Mouse (Mus musculus) ES-Bruce4 (cell line): ENCODE data around the gene Casp9. TPM values are rescaled to one million over a fixed set of nuclear protein-coding genes. Genes with fewer than 3 reads are reported as not detected.

Experiments used
- H3K27ac ChIP-seq: 2 replicates; pipeline ENCODE4 v1.5.1; 2012; ENCODE audit warnings: low read length, inconsistent platforms; ENCODE audit not compliant: insufficient read depth
- H3K27me3 ChIP-seq: 2 replicates; pipeline ENCODE4 v1.6.1; 2012; ENCODE audit warnings: mild to moderate bottlenecking, low read length, inconsistent platforms; ENCODE audit not compliant: control insufficient read depth, poor library complexity, insufficient read depth, severe bottlenecking
- H3K36me3 ChIP-seq: 2 replicates; pipeline ENCODE4 v1.6.1; 2012; ENCODE audit warnings: inconsistent platforms, mild to moderate bottlenecking, low read length, moderate library complexity; ENCODE audit not compliant: control insufficient read depth, poor library complexity, insufficient read depth, severe bottlenecking
- H3K4me1 ChIP-seq: one replicate; pipeline ENCODE4 v1.8.1; 2011; ENCODE audit warnings: low read length; ENCODE audit not compliant: control insufficient read depth, insufficient read depth
- H3K4me3 ChIP-seq: 2 replicates; pipeline ENCODE4 v1.5.1; 2011; ENCODE audit warnings: low read depth, mild to moderate bottlenecking, low read length
- H3K9ac ChIP-seq: 2 replicates; pipeline ENCODE4 v1.6.1; 2012; ENCODE audit warnings: low read depth, mild to moderate bottlenecking, inconsistent platforms; ENCODE audit not compliant: poor library complexity, severe bottlenecking
- H3K9me3 ChIP-seq: replicated peaks from 2 replicates; pipeline ENCODE4 v1.6.1; 2012; ENCODE audit warnings: mild to moderate bottlenecking, low read length, inconsistent platforms; ENCODE audit not compliant: control insufficient read depth, poor library complexity, insufficient read depth, severe bottlenecking
- CTCF ChIP-seq: IDR thresholded peaks from one replicate; pipeline ENCODE4 v1.8.1; 2011; ENCODE audit warnings: low read depth, low read length
- EP300 ChIP-seq: IDR thresholded peaks from 2 replicates; pipeline ENCODE4 v1.6.1; 2011; ENCODE audit warnings: low read depth, low read length; ENCODE audit not compliant: insufficient read depth
- POLR2A ChIP-seq: IDR thresholded peaks from one replicate; pipeline ENCODE4 v1.8.1; 2011; ENCODE audit warnings: low read length; ENCODE audit not compliant: insufficient read depth
- polyA plus RNA-seq: library from polyadenylated mRNA; stranded (reverse); fragments of >200 nt; gene quantifications from 2 replicates; pipeline ENCODE4 v1.2.4, GENCODE M21; 2011; ENCODE audit warnings: low read depth; ENCODE audit not compliant: missing spikeins, insufficient read depth, insufficient read length

The Casp9 gene
- polyA plus RNA-seq, 1 experiment = 17.6 TPM

GRCm38 (mm10) chr4:141752076-141752421 lies 41.4 kb upstream of the Casp9 start:
- Histone ChIP-seq H3K9ac (no peak overlapping the region), H3K4me1 (peaks cover 2% of the 10 kb centered on the region), H3K36me3 (no peaks in the 10 kb centered on the region), H3K4me3 (no peak overlapping the region), H3K9me3 (no peaks in the 10 kb centered on the region), H3K27ac (no peak overlapping the region), H3K27me3 (no peaks in the 10 kb centered on the region)
- TF ChIP-seq POLR2A (no peak), CTCF (no peak), EP300 (no peak)

- Histone ChIP-seq H3K4me3 (no peak overlapping the region), H3K27me3 (no peaks in the 10 kb centered on the region), H3K9ac (no peak overlapping the region), H3K36me3 (no peaks in the 10 kb centered on the region), H3K27ac (no peak overlapping the region), H3K9me3 (no peaks in the 10 kb centered on the region), H3K4me1 (no peaks in the 10 kb centered on the region)
- TF ChIP-seq CTCF (no peak), POLR2A (no peak), EP300 (no peak)
These were observed 38.0 kb upstream of the Casp9 start for GRCm38 (mm10) chr4:141755375-141755930.

GRCm38 (mm10) chr4:141757124-141757523 lies 36.3 kb upstream of the Casp9 start:
- H3K9ac ChIP-seq = no peak overlapping the region
- no peaks in the 10 kb centered on the region for H3K4me1 ChIP-seq
- no peaks in the 10 kb centered on the region for H3K9me3 ChIP-seq
- H3K36me3 ChIP-seq = no peaks in the 10 kb centered on the region
- no peak overlapping the region for H3K27ac ChIP-seq
- no peak overlapping the region for H3K4me3 ChIP-seq
- TF ChIP-seq CTCF (no peak), EP300 (no peak), POLR2A (no peak)
- no peaks in the 10 kb centered on the region for H3K27me3 ChIP-seq

GRCm38 (mm10) chr4:141758874-141759542 lies 34.4 kb upstream of the Casp9 start:
- Histone ChIP-seq H3K9ac (no peak overlapping the region), H3K9me3 (no peaks in the 10 kb centered on the region), H3K4me1 (no peaks in the 10 kb centered on the region), H3K36me3 (no peaks in the 10 kb centered on the region), H3K27me3 (no peaks in the 10 kb centered on the region), H3K27ac (no peak overlapping the region), H3K4me3 (no peak overlapping the region)
- no peak for TF ChIP-seq CTCF
- no peak for TF ChIP-seq EP300
- TF ChIP-seq POLR2A = no peak

GRCm38 (mm10) chr4:141760942-141761341 lies 32.5 kb upstream of the Casp9 start:
- H3K27ac ChIP-seq = no peak overlapping the region
- H3K4me3 ChIP-seq = no peak overlapping the region
- no peak overlapping the region for H3K9ac ChIP-seq
- no peaks in the 10 kb centered on the region for H3K36me3 ChIP-seq
- H3K9me3 ChIP-seq = no peaks in the 10 kb centered on the region
- no peaks in the 10 kb centered on the region for H3K27me3 ChIP-seq
- H3K4me1 ChIP-seq = no peaks in the 10 kb centered on the region
- TF ChIP-seq POLR2A = no peak
- TF ChIP-seq CTCF = no peak
- TF ChIP-seq EP300 = no peak

- TF ChIP-seq EP300 = no peak
- no peak for TF ChIP-seq POLR2A
- TF ChIP-seq CTCF = no peak
- Histone ChIP-seq H3K36me3 (no peaks in the 10 kb centered on the region), H3K9me3 (no peaks in the 10 kb centered on the region), H3K27me3 (no peaks in the 10 kb centered on the region), H3K4me1 (no peaks in the 10 kb centered on the region), H3K4me3 (no peak overlapping the region), H3K27ac (no peak overlapping the region), H3K9ac (no peak overlapping the region)
These were observed 31.3 kb upstream of the Casp9 start for GRCm38 (mm10) chr4:141762102-141762598.
